7 mouse cellular contexts compared by ENCODE assay signal in the genomic region with DNA sequence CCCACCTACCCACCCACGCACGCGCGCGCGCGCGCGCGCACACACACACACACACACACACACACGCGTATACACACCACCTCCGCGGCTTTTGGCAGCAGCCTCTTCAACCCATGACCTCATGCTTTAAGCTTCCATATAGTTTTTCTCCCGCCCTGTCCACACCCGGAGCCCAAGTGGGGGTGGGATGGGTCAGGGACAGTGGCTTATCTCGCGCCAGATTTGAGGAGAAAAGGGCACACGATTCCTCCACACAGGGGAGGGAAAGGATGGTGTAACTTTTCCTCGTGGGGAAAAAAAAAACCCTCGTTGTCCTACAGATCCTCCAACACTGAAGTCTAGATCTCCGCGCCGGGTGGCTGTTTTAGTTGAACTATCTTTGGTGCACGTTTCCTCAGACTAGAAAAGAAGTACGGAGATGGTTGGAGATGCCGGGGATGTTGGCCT.
DNase-seq lines count a peak whose midpoint lies in the region; ATAC-seq and TF ChIP-seq lines count a peak whose summit lies in the region.

No protein-coding gene starts in this region.

- no peak for TF ChIP-seq CTCF in olfactory bulb, adult 2 months (IDR thresholded peaks at IDR 0.05; ENCODE audit: insufficient read depth, low read depth, low read length)

- no peak for ATAC-seq in lung, embryonic 15.5 days (ENCODE audit: borderline replicate concordance, extremely low read depth, low FRiP score, low TSS enrichment)
- no peak for ATAC-seq in limb, embryonic 14.5 days (ENCODE audit: low FRiP score, low read depth)

- peak overlapping the region; percentile 74 for H3K4me3 ChIP-seq in lung, embryonic 15.5 days
- peak overlapping the region; percentile 30; the same call in 1 of the 2 replicates for H3K4me3 ChIP-seq in brown adipose tissue, adult 24 weeks (ENCODE audit: insufficient read depth, low read depth, low read length)
- H3K4me3 ChIP-seq in limb, embryonic 14.5 days (replicated peaks; ENCODE audit: low read length): peak overlapping the region; percentile 63
- peak overlapping the region; percentile 60 for H3K4me3 ChIP-seq in olfactory bulb, adult 2 months (ENCODE audit: insufficient read depth, low read depth, low read length)

- 1% methylated on average over 27 of the region's 27 CpGs for WGBS in lung, embryonic 15.5 days
- 3% methylated on average over 27 of the region's 27 CpGs for WGBS in limb, embryonic 14.5 days
- WGBS in olfactory bulb, adult 2 months: 6% methylated on average over 27 of the region's 27 CpGs

- H3K4me2 ChIP-seq in lung, embryonic 15.5 days: peak overlapping the region; percentile 83
- peak overlapping the region; percentile 86 for H3K4me2 ChIP-seq in limb, embryonic 14.5 days (replicated peaks; ENCODE audit: low read depth, low read length, severe bottlenecking)

- H3K27me3 ChIP-seq in lung, embryonic 15.5 days: no peaks in the 10 kb centered on the region
- no peaks in the 10 kb centered on the region for H3K27me3 ChIP-seq in limb, embryonic 14.5 days (ENCODE audit: control insufficient read depth, insufficient read depth, low read length)

- peak overlapping the region; percentile 98 for H3K27ac ChIP-seq in lung, embryonic 15.5 days
- H3K27ac ChIP-seq in brown adipose tissue, adult 24 weeks (replicated peaks; ENCODE audit: low read depth, low read length): no peak overlapping the region
- H3K27ac ChIP-seq in limb, embryonic 14.5 days (replicated peaks; ENCODE audit: low read depth, low read length): peak overlapping the region; percentile 95
- peak overlapping the region; percentile 28; the same call in 1 of the 2 replicates for H3K27ac ChIP-seq in olfactory bulb, adult 2 months (ENCODE audit: insufficient read depth, low read depth, low read length)

- no peak for DNase-seq in lung, adult 18-20 months
- peak; percentile 10 for DNase-seq in forelimb bud, embryonic 11.5 days (ENCODE audit: low read depth, low spot score)
- DNase-seq in limb, embryonic 14.5 days (ENCODE audit: low spot score): peak; percentile 47
- DNase-seq in adipocyte (ENCODE audit: low spot score): no peak

- H3K4me1 ChIP-seq in lung, embryonic 15.5 days: peaks cover 29% of the 10 kb centered on the region
- no peaks in the 10 kb centered on the region for H3K4me1 ChIP-seq in brown adipose tissue, adult 24 weeks (ENCODE audit: control insufficient read depth, insufficient read depth, insufficient read length, low read length)
- peaks cover 24% of the 10 kb centered on the region for H3K4me1 ChIP-seq in limb, embryonic 14.5 days (ENCODE audit: control insufficient read depth, insufficient read depth, low read length)
- H3K4me1 ChIP-seq in olfactory bulb, adult 2 months (ENCODE audit: control insufficient read depth, insufficient read depth, low read length): peaks cover 16% of the 10 kb centered on the region

- no peaks in the 10 kb centered on the region for H3K36me3 ChIP-seq in lung, embryonic 15.5 days
- no peaks in the 10 kb centered on the region for H3K36me3 ChIP-seq in limb, embryonic 14.5 days (ENCODE audit: control insufficient read depth, insufficient read depth, low read length)

- no peak for TF ChIP-seq POLR2A in limb, embryonic 14.5 days (IDR thresholded peaks at IDR 0.05; ENCODE audit: borderline replicate concordance, extremely low read depth, insufficient read depth, insufficient read length)
- TF ChIP-seq POLR2A in olfactory bulb, adult 2 months (IDR thresholded peaks at IDR 0.05; ENCODE audit: insufficient read depth, low read depth, low read length): no peak

- no peaks in the 10 kb centered on the region for H3K9me3 ChIP-seq in lung, embryonic 15.5 days
- no peaks in the 10 kb centered on the region for H3K9me3 ChIP-seq in limb, embryonic 14.5 days (ENCODE audit: control insufficient read depth, low read length)

- peak overlapping the region; percentile 31 for H3K9ac ChIP-seq in lung, embryonic 15.5 days
- peak overlapping the region; percentile 77 for H3K9ac ChIP-seq in limb, embryonic 14.5 days (ENCODE audit: low read depth, low read length, severe bottlenecking)

Comparison
In these comparisons a context has a peak if more than half of its experiments do, and no peak if none do; other contexts are left out.
1. DNase-seq: peak in forelimb bud, embryonic 11.5 days (single experiment) and limb, embryonic 14.5 days (single experiment); none in lung, adult 18-20 months (0 of 2) and adipocyte (single experiment).
2. Peak in every context shown above with its lines, with median percentiles within 50 percentile points of each other: H3K4me3 ChIP-seq.